Mouse (Mus musculus): Measurements from ENCODE around the gene Trpm3. TPM values are rescaled to one million over a fixed set of nuclear protein-coding genes. Genes with fewer than 3 reads are reported as not detected.

The Trpm3 gene
- total and polyA plus RNA-seq, 2 experiments from 2014 or later: 0.52 to 0.95 TPM

DNA sequence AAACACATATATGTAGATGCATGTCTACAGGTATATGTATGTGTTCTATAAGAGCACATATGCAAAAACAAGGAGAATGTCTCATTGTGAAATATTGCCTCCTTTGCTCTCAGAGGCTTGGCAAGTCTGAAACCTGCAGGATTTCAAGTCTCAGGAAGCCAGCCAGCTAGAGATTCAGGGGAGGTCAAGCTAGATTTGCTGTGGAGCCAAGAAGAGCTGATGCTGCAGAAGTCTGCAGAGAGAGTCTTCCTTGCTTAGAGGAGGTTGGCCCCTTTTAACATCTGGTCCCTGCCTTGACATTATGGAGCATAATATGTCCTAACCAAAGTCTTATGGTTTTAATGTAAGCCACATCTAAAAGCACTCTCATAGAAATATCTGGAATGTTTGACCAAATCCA is 323.2 kb downstream of the Trpm3 start:
- no peak overlapping the region for H3K4me3 ChIP-seq (ENCODE audit: low read depth, low read length)
- no peaks in the 10 kb centered on the region for H3K4me1 ChIP-seq (ENCODE audit: control insufficient read depth, insufficient read depth)
- H3K9me3 ChIP-seq (replicated peaks; ENCODE audit: control insufficient read depth, low read length): no peaks in the 10 kb centered on the region
- no peak overlapping the region for H3K9ac ChIP-seq (replicated peaks; ENCODE audit: low read depth, low read length)
- TF ChIP-seq CTCF (IDR thresholded peaks at IDR 0.05; ENCODE audit: low read depth) (no peak), EP300 (IDR thresholded peaks at IDR 0.05; ENCODE audit: low read depth) (no peak)
- no peak for DNase-seq (ENCODE audit: low spot score)
- no peaks in the 10 kb centered on the region for H3K27me3 ChIP-seq (ENCODE audit: control insufficient read depth, insufficient read depth, low read length)
- H3K27ac ChIP-seq (ENCODE audit: low read depth): no peak overlapping the region
- no peaks in the 10 kb centered on the region for H3K36me3 ChIP-seq (replicated peaks; ENCODE audit: control insufficient read depth, insufficient read depth, low read length)
- no peak for ATAC-seq (ENCODE audit: insufficient read depth, low read depth)
- H3K4me2 ChIP-seq (ENCODE audit: low read depth, low read length): no peak overlapping the region

DNA sequence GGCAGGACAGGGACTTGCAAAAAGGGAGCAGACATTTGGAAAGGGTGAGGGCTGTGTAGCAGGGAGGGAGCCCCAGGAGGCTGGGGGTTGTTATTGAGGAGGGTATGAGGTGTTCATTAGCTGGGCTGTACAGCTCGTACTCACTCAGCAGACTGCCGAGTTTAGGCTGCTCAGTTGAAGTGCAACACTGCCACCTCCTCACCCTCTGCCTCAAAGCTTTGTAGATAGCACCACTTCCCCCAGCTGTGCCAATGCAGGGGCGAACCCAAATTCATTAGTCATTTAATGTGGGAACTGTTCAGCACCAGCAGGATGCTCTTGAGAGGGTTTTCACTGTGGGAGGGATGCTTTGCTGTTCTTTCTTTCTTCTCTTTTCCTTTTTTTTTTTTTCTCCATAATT is 324.7 kb downstream of the Trpm3 start:
- no peak overlapping the region for H3K9ac ChIP-seq (replicated peaks; ENCODE audit: low read depth, low read length)
- no peaks in the 10 kb centered on the region for H3K4me1 ChIP-seq (ENCODE audit: control insufficient read depth, insufficient read depth)
- no peak overlapping the region for H3K27ac ChIP-seq (ENCODE audit: low read depth)
- H3K9me3 ChIP-seq (replicated peaks; ENCODE audit: control insufficient read depth, low read length): no peaks in the 10 kb centered on the region
- no peak for DNase-seq (ENCODE audit: low spot score)
- no peaks in the 10 kb centered on the region for H3K36me3 ChIP-seq (replicated peaks; ENCODE audit: control insufficient read depth, insufficient read depth, low read length)
- H3K27me3 ChIP-seq (ENCODE audit: control insufficient read depth, insufficient read depth, low read length): no peaks in the 10 kb centered on the region
- no peak overlapping the region for H3K4me3 ChIP-seq (ENCODE audit: low read depth, low read length)
- 55% methylated on average over 3 of the region's 3 CpGs for WGBS
- H3K4me2 ChIP-seq (ENCODE audit: low read depth, low read length): no peak overlapping the region
- TF ChIP-seq EP300 (IDR thresholded peaks at IDR 0.05; ENCODE audit: low read depth): no peak
- no peak for TF ChIP-seq CTCF (IDR thresholded peaks at IDR 0.05; ENCODE audit: low read depth)
- ATAC-seq (ENCODE audit: insufficient read depth, low read depth): no peak

GRCm38 (mm10) chr19:22469608-22470007 is 330.8 kb downstream of the Trpm3 start:
- no peak overlapping the region for H3K4me3 ChIP-seq (ENCODE audit: low read depth, low read length)
- no peak overlapping the region for H3K27ac ChIP-seq (ENCODE audit: low read depth)
- no peak overlapping the region for H3K9ac ChIP-seq (replicated peaks; ENCODE audit: low read depth, low read length)
- no peak for TF ChIP-seq EP300 (IDR thresholded peaks at IDR 0.05; ENCODE audit: low read depth)
- no peak for TF ChIP-seq CTCF (IDR thresholded peaks at IDR 0.05; ENCODE audit: low read depth)
- ATAC-seq (ENCODE audit: insufficient read depth, low read depth): no peak
- no peaks in the 10 kb centered on the region for H3K9me3 ChIP-seq (replicated peaks; ENCODE audit: control insufficient read depth, low read length)
- H3K4me1 ChIP-seq (ENCODE audit: control insufficient read depth, insufficient read depth): no peaks in the 10 kb centered on the region
- H3K4me2 ChIP-seq (ENCODE audit: low read depth, low read length): no peak overlapping the region
- DNase-seq (ENCODE audit: low spot score): no peak
- 69% methylated on average over 4 of the region's 4 CpGs for WGBS
- H3K36me3 ChIP-seq (replicated peaks; ENCODE audit: control insufficient read depth, insufficient read depth, low read length): no peaks in the 10 kb centered on the region
- H3K27me3 ChIP-seq (ENCODE audit: control insufficient read depth, insufficient read depth, low read length): no peaks in the 10 kb centered on the region

GRCm38 (mm10) chr19:22473030-22473712 is 334.3 kb downstream of the Trpm3 start:
- no peak for TF ChIP-seq CTCF (IDR thresholded peaks at IDR 0.05; ENCODE audit: low read depth)
- TF ChIP-seq EP300 (IDR thresholded peaks at IDR 0.05; ENCODE audit: low read depth): no peak
- no peak overlapping the region for H3K27ac ChIP-seq (ENCODE audit: low read depth)
- DNase-seq (ENCODE audit: low spot score) (no peak), ATAC-seq (ENCODE audit: insufficient read depth, low read depth) (no peak)
- no peak overlapping the region for H3K4me3 ChIP-seq (ENCODE audit: low read depth, low read length)
- no peaks in the 10 kb centered on the region for H3K4me1 ChIP-seq (ENCODE audit: control insufficient read depth, insufficient read depth)
- WGBS: 63% methylated on average over 4 of the region's 4 CpGs
- no peak overlapping the region for H3K4me2 ChIP-seq (ENCODE audit: low read depth, low read length)
- H3K9me3 ChIP-seq (replicated peaks; ENCODE audit: control insufficient read depth, low read length): no peaks in the 10 kb centered on the region
- H3K27me3 ChIP-seq (ENCODE audit: control insufficient read depth, insufficient read depth, low read length): no peaks in the 10 kb centered on the region
- H3K36me3 ChIP-seq (replicated peaks; ENCODE audit: control insufficient read depth, insufficient read depth, low read length): no peaks in the 10 kb centered on the region
- H3K9ac ChIP-seq (replicated peaks; ENCODE audit: low read depth, low read length): no peak overlapping the region

DNA sequence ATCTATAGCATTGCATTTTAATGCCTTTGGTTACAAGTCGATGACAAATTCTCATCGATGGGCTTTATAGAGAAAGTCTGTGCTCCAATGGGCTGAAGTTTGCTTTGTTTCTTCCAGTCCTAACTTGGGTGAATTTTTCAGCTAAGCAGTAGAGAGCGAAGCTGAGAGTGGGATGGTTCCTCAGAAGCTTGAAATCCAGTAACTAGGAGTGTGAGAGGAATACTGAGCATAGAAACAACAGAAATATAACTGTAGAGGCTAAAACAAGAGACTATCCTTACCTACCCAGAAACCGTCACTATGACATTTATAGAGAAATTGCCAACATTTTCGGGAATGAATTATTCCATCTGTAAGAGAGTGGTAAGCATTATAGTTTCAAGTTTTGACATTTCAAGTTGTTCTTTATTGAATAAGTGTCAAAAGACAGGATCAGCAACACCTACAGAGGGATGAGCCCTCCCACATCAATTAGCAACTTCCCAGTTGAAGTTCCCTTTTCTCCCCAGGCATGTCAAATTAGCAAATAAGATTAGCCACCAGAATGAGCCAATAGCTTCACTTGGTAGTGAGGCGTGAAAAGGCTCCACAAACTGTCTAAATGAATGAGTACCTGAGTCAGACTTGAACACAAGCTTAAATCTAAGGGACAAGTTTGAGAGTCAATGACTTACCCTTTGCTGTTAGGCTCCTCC is 339.6 kb downstream of the Trpm3 start:
- Histone ChIP-seq H3K4me3 (ENCODE audit: low read depth, low read length) (no peak overlapping the region), H3K4me2 (ENCODE audit: low read depth, low read length) (no peak overlapping the region), H3K36me3 (replicated peaks; ENCODE audit: control insufficient read depth, insufficient read depth, low read length) (no peaks in the 10 kb centered on the region), H3K27ac (ENCODE audit: low read depth) (no peak overlapping the region), H3K4me1 (ENCODE audit: control insufficient read depth, insufficient read depth) (no peaks in the 10 kb centered on the region), H3K9me3 (replicated peaks; ENCODE audit: control insufficient read depth, low read length) (no peaks in the 10 kb centered on the region), H3K9ac (replicated peaks; ENCODE audit: low read depth, low read length) (no peak overlapping the region), H3K27me3 (ENCODE audit: control insufficient read depth, insufficient read depth, low read length) (no peaks in the 10 kb centered on the region)
- DNase-seq (ENCODE audit: low spot score): no peak
- 81% methylated on average over 6 of the region's 6 CpGs for WGBS
- TF ChIP-seq CTCF (IDR thresholded peaks at IDR 0.05; ENCODE audit: low read depth) (no peak), EP300 (IDR thresholded peaks at IDR 0.05; ENCODE audit: low read depth) (no peak)
- no peak for ATAC-seq (ENCODE audit: insufficient read depth, low read depth)
